Mouse (Mus musculus): ENCODE results near the gene Rnf180.

The Rnf180 gene

GRCm38 (mm10) chr13:105250767-105251166 is 43.8 kb downstream of the Rnf180 start:
- no peak for DNase-seq (ENCODE audit: low read depth, low spot score)

DNA sequence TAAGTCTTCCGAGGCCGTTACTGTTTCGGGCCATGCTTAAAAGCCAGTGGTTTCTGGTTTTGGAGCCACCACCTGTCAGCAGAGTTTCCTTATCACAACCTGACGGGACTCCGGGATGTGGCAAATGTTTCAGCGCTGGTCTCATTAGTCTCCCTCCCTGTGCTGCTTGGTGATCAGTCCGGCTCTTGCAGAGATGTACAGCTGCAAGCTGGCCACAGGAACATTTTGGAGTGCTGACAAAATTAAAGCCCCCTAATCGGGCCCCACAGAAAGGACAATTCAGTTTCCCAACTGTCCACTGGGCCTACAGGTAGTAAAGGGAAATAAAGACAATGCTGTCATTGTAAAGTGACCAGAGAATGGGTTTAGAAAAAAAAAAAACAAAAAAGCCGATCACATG is 44.4 kb downstream of the Rnf180 start:
- no peak for DNase-seq (ENCODE audit: low read depth, low spot score)

GRCm38 (mm10) chr13:105249599-105249998 is 45.0 kb downstream of the Rnf180 start:
- no peak for DNase-seq (ENCODE audit: low read depth, low spot score)

GRCm38 (mm10) chr13:105247691-105248090 is 46.9 kb downstream of the Rnf180 start:
- no peak for DNase-seq (ENCODE audit: low read depth, low spot score)

- DNase-seq (ENCODE audit: low read depth, low spot score): no peak
Measured at GRCm38 (mm10) chr13:105240810-105241209, 53.8 kb downstream of the Rnf180 start.

GRCm38 (mm10) chr13:105227126-105227525 is 67.5 kb downstream of the Rnf180 start:
- no peak for DNase-seq (ENCODE audit: low read depth, low spot score)

DNA sequence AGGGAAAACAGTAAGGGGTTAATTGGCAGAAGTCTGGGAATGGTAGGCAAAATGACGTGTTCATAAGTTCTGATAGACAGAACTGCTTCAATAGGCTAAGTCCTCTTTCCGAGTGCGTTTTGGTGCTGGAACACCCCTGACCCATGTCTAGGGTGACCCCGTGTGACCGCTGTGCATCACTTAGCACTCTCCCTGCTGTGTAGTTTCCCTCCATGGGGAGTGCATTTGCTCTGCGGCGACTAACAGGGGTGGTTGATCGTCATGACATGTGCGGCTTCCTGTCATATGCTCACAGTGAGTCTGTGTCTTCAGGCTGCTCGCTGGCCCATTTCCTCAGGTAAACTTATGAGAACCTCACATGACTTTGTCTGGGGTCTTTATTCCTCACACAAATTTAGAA is 70.6 kb downstream of the Rnf180 start:
- no peak for DNase-seq (ENCODE audit: low read depth, low spot score)

- no peak for DNase-seq (ENCODE audit: low read depth, low spot score)
Measured at GRCm38 (mm10) chr13:105223147-105223546, 71.5 kb downstream of the Rnf180 start.

GRCm38 (mm10) chr13:105222016-105222725 is 72.4 kb downstream of the Rnf180 start:
- no peak for DNase-seq (ENCODE audit: low read depth, low spot score)

GRCm38 (mm10) chr13:105210746-105211145 is 83.9 kb downstream of the Rnf180 start:
- no peak for DNase-seq (ENCODE audit: low read depth, low spot score)

GRCm38 (mm10) chr13:105203851-105204250 is 90.8 kb downstream of the Rnf180 start:
- no peak for DNase-seq (ENCODE audit: low read depth, low spot score)

DNA sequence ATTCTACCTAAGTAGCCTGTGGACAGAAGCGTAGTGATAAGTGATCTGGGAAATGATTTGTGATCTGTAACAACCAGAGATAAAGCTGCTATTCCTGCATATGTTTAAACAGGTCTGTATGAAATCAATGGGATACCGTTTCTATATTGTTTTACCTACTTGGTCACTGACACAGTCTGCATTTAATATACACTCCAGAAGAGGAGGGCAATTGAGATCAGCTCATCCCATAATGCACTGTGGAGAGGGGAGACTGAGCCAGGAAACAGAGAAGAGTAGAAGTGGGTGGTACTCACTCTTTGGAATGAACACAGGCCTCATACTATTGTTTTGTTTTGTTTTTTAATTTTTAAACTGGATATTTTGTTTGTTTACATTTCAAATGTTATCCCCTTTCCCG is 96.0 kb downstream of the Rnf180 start:
- DNase-seq (ENCODE audit: low read depth, low spot score): no peak

- DNase-seq (ENCODE audit: low read depth, low spot score): no peak
Measured at GRCm38 (mm10) chr13:105198028-105198427, 96.6 kb downstream of the Rnf180 start.

DNA sequence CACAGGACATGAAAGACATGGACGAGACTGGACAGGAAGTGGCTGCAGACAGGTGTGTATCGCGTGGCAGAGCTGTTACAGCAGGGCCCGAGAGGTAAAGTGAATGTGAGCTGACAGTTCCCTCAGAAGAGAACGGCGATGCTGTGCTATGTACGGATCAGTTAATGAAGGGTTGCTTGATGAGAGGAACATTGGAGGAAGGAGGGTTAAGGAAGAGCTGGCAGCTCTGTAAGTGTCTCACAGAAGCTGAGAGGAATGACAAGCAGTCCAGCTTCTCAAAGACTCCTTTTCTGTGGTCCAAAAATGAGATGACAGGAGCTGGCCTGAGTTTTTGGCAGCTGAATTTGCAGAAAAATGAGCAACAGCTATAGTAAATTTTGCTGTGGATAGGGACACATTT is 101.0 kb downstream of the Rnf180 start:
- no peak for DNase-seq (ENCODE audit: low read depth, low spot score)

- no peak for DNase-seq (ENCODE audit: low read depth, low spot score)
Measured at GRCm38 (mm10) chr13:105188730-105189129, 105.9 kb downstream of the Rnf180 start.

DNA sequence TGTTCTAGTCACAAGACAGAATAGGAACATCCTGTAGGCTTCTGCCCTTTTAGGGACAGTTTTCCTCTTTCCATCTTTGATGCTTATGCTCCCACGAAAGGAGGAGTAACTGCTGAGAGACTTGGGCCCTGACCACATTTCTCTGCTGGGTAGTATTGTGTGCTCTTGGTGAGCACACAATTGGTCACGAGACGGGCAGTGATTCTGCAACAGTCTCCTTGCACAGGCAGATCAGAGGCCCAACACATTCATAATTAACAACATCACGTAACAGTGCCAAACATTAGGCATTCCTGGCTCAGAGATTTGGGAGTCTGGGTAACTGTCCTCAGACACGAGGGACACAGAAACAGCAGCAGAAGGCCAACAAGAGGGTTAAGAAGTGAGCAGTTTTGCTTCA is 113.8 kb downstream of the Rnf180 start:
- no peak for DNase-seq (ENCODE audit: low read depth, low spot score)

GRCm38 (mm10) chr13:105165441-105165840 is 129.2 kb downstream of the Rnf180 start:
- no peak for DNase-seq (ENCODE audit: low read depth, low spot score)

- DNase-seq (ENCODE audit: low read depth, low spot score): no peak
Measured at GRCm38 (mm10) chr13:105153955-105154354, 140.7 kb downstream of the Rnf180 start.

DNA sequence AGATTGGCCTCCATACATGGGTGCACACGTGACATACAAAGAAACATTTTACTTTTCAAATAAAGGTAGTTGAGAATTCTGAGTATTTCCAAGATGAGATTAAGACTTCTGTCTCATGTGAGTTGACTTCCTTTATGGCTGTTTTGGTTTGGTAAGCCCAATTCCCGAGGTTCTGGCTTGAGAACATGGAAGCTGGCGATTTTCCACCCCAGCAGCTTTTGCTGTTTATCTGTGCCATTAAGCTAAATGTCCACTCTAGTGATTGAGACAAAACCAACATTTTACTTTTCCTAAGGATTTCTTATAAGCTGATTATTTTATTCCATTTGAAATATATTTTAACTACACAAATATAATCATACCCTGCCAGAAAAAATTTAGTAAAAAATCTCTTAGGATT is 144.6 kb downstream of the Rnf180 start:
- DNase-seq (ENCODE audit: low read depth, low spot score): no peak

DNA sequence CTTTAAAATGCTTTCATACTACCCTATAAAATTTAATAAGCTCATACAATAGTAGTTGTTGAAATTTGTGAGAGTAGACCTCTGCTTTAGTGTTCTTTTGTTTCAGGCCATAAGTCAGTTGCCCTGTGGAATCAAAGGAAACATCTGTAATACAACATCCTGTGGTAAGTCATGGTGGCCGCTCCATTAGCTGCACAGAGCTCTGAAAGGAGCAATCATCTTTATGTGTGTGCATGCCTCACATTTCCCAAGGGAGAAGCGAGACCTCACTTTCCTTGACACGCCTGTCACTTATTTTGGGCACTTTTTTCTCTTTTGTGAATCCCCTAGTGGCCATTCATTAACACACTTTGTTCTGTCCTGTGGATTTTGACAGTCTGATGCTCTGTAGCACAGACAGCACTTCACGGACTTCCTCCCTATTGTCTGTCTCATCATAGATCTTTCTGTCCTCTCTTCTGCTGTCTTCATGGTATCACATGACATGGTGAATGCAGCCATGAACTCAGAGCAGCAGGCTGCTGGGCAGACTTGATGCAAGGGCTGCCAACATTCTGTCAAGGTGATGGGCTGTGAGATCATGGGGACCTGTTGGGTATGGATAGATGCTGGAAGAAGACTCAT is 146.7 kb downstream of the Rnf180 start:
- no peak for DNase-seq (ENCODE audit: low read depth, low spot score)

GRCm38 (mm10) chr13:105146827-105147226 is 147.8 kb downstream of the Rnf180 start:
- DNase-seq (ENCODE audit: low read depth, low spot score): no peak

GRCm38 (mm10) chr13:105139881-105140280 is 154.7 kb downstream of the Rnf180 start:
- DNase-seq (ENCODE audit: low read depth, low spot score): no peak

- no peak for DNase-seq (ENCODE audit: low read depth, low spot score)
Measured at GRCm38 (mm10) chr13:105134397-105134796, 160.2 kb downstream of the Rnf180 start.
